Mouse (Mus musculus) liver, postnatal 0 days (tissue): ENCODE results near the gene Stat4.

Experiments
- CTCF ChIP-seq: sonication (generic); IDR thresholded peaks from 2 replicates; pipeline ENCODE4 v1.5.1; 2016; ENCODE audit warnings: antibody characterized with exemption, low read depth
- EP300 ChIP-seq: IDR thresholded peaks from 2 replicates; pipeline ENCODE4 v1.6.1; 2016; ENCODE audit warnings: antibody characterized with exemption, low read depth, mild to moderate bottlenecking

DNA sequence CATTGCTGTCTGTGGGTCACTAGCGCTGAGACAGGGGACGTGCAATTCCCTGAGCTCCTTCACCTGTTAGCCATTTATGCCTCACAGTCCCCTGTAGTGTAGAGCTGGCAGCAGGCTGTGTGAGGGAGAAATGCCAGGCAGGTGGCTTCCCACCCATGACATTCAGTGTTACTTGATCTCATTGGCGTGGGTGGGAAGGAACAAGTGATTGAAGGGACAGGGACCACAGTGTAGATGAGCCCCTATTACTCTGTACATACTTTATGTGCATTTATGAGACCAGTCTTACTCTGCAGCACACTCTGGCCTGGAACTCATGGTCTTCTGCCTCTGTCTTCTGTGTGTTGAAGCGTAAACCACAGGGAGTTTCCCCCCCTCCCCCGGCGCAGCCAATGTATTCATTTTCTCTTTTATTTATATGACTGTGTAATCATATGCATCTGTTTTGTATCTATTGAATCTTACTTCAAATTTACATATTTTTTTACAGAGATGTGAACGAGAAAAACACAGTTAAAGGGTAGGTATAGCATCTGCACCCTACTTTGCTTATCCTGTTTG lies 156.7 kb downstream of the Stat4 start:
- no peak for TF ChIP-seq CTCF
- TF ChIP-seq EP300: no peak
